Mouse (Mus musculus) MEL (cell line): ENCODE measurements around the gene Pigb.

Experiments used
- CHD2 ChIP-seq: IDR thresholded peaks from 2 replicates; pipeline ENCODE4 v1.6.1; 2011; ENCODE audit warnings: low read length, improper control_type of control experiment
- CTCF ChIP-seq, 3 experiments: IDR thresholded peaks in 2 of 3; conservative IDR thresholded peaks in 1 of 3; 2 replicates each; pipeline ENCODE4 v1.5.1; 2011 to 2012; ENCODE audit warnings: low read length in 3 of 3, low read depth in 2 of 3, mild to moderate bottlenecking in 2 of 3, improper control_type of control experiment in 1 of 3, inconsistent platforms in 1 of 3, mixed read lengths in 1 of 3, moderate library complexity in 1 of 3; ENCODE audit not compliant: control insufficient read depth in 1 of 3, insufficient read depth in 1 of 3, poor library complexity in 1 of 3, severe bottlenecking in 1 of 3
- E2F4 ChIP-seq: IDR thresholded peaks from 2 replicates; pipeline ENCODE4 v1.6.1; 2011; ENCODE audit warnings: low read depth, low read length, improper control_type of control experiment, borderline replicate concordance
- EP300 ChIP-seq, 2 experiments: IDR thresholded peaks; 2 replicates each; pipeline ENCODE4 v1.6.1; 2011; ENCODE audit warnings: improper control_type of control experiment in 2 of 2, low read length in 2 of 2, low read depth in 1 of 2, mild to moderate bottlenecking in 1 of 2
- JUND ChIP-seq: IDR thresholded peaks from 2 replicates; pipeline ENCODE4 v1.6.1; 2011; ENCODE audit warnings: low read depth, mild to moderate bottlenecking, improper control_type of control experiment, low read length
- MEF2A ChIP-seq: IDR thresholded peaks from 2 replicates; pipeline ENCODE4 v1.6.1; 2014; ENCODE audit warnings: low read depth, mild to moderate bottlenecking, inconsistent platforms, low read length, improper control_type of control experiment; ENCODE audit not compliant: poor library complexity, insufficient replicate concordance, severe bottlenecking; ENCODE audit errors: extremely low read depth
- POLR2A ChIP-seq, 2 experiments: IDR thresholded peaks; 2 replicates each; pipeline ENCODE4 v1.6.1; 2011 to 2012; ENCODE audit warnings: low read length in 2 of 2, mild to moderate bottlenecking in 2 of 2, control low read depth in 1 of 2, improper control_type of control experiment in 1 of 2, low read depth in 1 of 2, moderate library complexity in 1 of 2; ENCODE audit not compliant: control insufficient read depth in 1 of 2, insufficient read depth in 1 of 2, poor library complexity in 1 of 2
- TCF12 ChIP-seq: IDR thresholded peaks from 2 replicates; pipeline ENCODE4 v1.6.1; 2014; ENCODE audit warnings: low read depth, mild to moderate bottlenecking, inconsistent platforms, low read length, improper control_type of control experiment, moderate library complexity

GRCm38 (mm10) chr9:73030443-73030842 is 9.7 kb downstream of the Pigb start:
- TF ChIP-seq POLR2A (IDR thresholded peaks at IDR 0.05; ENCODE audit: control insufficient read depth in 1 of 2, insufficient read depth in 1 of 2, low read depth in 1 of 2, low read length in 2 of 2, poor library complexity in 1 of 2) (no peak), MEF2A (no peak), E2F4 (no peak), EP300 (IDR thresholded peaks at IDR 0.05; ENCODE audit: low read depth in 1 of 2, low read length in 2 of 2) (no peak), CTCF (IDR thresholded peaks at IDR 0.05 in 2 of 3, conservative IDR thresholded peaks at IDR 0.05 in 1 of 3; ENCODE audit: control insufficient read depth in 1 of 3, insufficient read depth in 1 of 3, low read depth in 2 of 3, low read length in 3 of 3, poor library complexity in 1 of 3, severe bottlenecking in 1 of 3) (no peak), JUND (no peak), CHD2 (no peak), TCF12 (no peak)
